Mouse (Mus musculus): ENCODE measurements around the gene Rgs6.

Gene Rgs6

DNA sequence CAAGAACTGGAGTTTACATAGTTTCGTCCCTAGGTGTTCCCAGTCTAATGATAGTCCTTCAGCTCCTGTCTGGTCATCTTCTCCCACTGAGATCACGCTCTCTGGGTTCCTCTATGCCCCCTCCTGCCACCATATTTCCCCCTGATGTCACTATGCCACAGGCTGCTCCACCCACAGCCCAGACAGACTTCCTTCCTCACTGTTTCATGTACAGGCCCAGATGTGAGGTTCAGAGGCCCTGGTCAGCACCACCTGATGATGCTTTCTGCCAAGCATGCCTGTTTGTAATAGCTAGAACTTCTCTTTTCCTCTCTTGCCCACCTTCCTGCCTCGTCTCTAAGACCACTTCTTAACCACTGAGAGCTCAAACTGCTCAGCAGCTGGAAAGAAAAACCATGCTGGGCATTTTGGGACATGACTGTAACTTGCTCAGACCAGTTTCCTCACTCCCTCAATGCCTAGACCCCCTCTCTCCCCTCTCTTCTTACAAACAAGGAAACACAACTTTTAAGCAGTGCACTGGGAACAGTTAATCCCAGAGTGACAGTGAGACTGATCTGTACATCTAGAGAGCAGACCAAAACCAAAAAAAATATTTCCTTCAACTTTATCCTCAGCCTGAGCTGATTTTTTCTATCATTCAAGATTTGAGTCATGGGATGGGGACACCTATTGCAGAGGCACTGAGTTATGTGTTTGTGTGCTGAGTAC, 446.9 kb downstream of the Rgs6 start:
- no peak overlapping the region for H3K4me3 ChIP-seq (replicated peaks; ENCODE audit: low read length)
- H3K9me3 ChIP-seq (ENCODE audit: low read length) = no peaks in the 10 kb centered on the region
- H3K27me3 ChIP-seq (ENCODE audit: insufficient read depth, low read length) = peaks cover 6% of the 10 kb centered on the region; the same call in 1 of the 2 replicates
- 0 out of 2 replicates have a peak, but pooled peaks cover 10% of the 10 kb centered on the region for H3K4me1 ChIP-seq (replicated peaks; ENCODE audit: low read depth, low read length)
- no peaks in the 10 kb centered on the region for H3K36me3 ChIP-seq (ENCODE audit: insufficient read depth, low read length)
- TF ChIP-seq POU5F1 (IDR thresholded peaks at IDR 0.05; ENCODE audit: borderline replicate concordance, low read length) = no peak
- no peak for TF ChIP-seq CTCF (conservative IDR thresholded peaks at IDR 0.05; ENCODE audit: low read length)
- TF ChIP-seq NANOG (IDR thresholded peaks at IDR 0.05; ENCODE audit: borderline replicate concordance, low read length) = no peak

DNA sequence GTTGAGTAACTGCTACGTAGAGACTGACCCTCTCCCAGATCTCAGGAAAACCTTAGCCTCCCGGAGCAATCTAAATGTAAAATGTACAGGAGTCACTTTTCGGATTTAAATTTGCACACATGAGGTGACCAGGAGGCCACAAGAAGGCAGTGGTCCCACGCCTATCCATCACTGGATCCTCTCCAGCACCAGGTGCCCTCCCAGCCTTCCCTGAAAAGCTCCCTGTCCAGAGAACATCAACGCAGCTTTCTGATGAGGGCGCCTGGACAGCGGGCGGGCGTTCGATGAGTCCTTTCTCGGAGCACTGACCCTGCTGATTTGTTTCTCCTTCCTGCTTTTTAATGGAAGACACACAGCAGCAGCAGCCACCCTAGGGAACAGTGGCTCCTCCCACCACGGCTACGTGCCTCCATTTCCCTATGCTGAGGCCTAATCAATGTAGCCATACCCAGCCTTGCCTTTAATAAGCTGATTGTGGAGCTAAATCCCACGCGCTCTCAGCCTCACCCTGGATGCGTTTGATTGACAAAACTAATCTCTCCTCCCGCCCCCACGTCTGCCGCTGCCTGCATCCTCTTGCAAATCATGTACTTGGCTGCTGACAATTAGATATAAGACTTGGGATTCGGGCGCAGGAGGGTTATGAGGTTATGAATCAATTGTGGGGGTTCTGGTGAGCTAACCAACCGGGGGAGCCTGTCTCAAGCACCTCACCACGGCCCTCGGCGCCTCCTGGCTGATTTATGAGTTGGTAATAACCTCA, 449.9 kb downstream of the Rgs6 start:
- H3K4me3 ChIP-seq (replicated peaks; ENCODE audit: low read length) = peak overlapping the region; percentile 29
- H3K9me3 ChIP-seq (ENCODE audit: low read length) = no peaks in the 10 kb centered on the region
- peaks cover 6% of the 10 kb centered on the region; the same call in 1 of the 2 replicates for H3K27me3 ChIP-seq (ENCODE audit: insufficient read depth, low read length)
- no peaks in the 10 kb centered on the region for H3K36me3 ChIP-seq (ENCODE audit: insufficient read depth, low read length)
- H3K4me1 ChIP-seq (replicated peaks; ENCODE audit: low read depth, low read length) = 0 out of 2 replicates have a peak, but pooled peaks cover 10% of the 10 kb centered on the region
- TF ChIP-seq CTCF (conservative IDR thresholded peaks at IDR 0.05; ENCODE audit: low read length) (no peak), NANOG (IDR thresholded peaks at IDR 0.05; ENCODE audit: borderline replicate concordance, low read length) (no peak), POU5F1 (IDR thresholded peaks at IDR 0.05; ENCODE audit: borderline replicate concordance, low read length) (no peak)

DNA sequence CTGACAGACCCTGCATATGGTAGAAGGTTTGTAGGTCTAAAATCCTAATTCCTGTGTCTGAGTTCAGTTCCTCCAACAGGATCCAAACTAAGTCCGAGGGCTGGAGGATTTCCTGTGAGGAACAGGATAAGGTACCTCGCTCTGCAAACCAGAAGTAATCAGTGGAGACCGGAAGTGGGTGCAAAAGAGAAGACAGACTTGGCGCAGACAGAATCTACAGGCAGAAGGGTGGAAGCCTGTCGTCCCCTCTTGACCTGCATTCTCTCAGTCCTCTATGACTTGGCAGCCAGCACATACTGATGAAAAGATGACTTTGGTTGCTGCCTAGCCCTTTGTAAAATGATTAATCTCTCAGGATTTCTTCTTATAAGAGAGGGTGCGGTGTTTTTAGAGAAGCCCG, 450.7 kb downstream of the Rgs6 start:
- Histone ChIP-seq H3K36me3 (ENCODE audit: insufficient read depth, low read length) (no peaks in the 10 kb centered on the region), H3K27me3 (ENCODE audit: insufficient read depth, low read length) (peaks cover 6% of the 10 kb centered on the region; the same call in 1 of the 2 replicates), H3K9me3 (ENCODE audit: low read length) (no peaks in the 10 kb centered on the region), H3K4me3 (replicated peaks; ENCODE audit: low read length) (no peak overlapping the region), H3K4me1 (replicated peaks; ENCODE audit: low read depth, low read length) (0 out of 2 replicates have a peak, but pooled peaks cover 10% of the 10 kb centered on the region)
- TF ChIP-seq NANOG (IDR thresholded peaks at IDR 0.05; ENCODE audit: borderline replicate concordance, low read length) (no peak), POU5F1 (IDR thresholded peaks at IDR 0.05; ENCODE audit: borderline replicate concordance, low read length) (no peak), CTCF (conservative IDR thresholded peaks at IDR 0.05; ENCODE audit: low read length) (no peak)

DNA sequence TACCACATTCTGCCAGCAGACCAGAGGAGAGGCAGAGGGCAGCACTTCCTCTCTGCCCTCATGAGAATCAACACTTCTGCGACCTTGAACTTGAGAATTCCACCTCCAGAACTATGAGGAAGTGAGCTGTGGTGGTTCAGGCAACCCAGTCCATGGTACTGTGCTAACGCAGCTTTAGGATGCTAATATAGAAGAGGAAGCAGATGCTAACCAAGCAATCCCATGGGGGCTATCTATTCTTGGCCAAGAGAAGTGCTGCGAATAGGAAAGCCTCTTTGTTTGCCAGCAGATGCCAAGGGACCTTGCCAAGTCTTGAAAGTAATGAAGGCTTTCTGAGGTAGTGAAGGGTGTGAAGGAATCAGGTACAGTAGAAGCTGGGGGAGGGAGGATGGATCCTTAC, 451.8 kb downstream of the Rgs6 start:
- TF ChIP-seq NANOG (IDR thresholded peaks at IDR 0.05; ENCODE audit: borderline replicate concordance, low read length) = no peak
- no peak for TF ChIP-seq CTCF (conservative IDR thresholded peaks at IDR 0.05; ENCODE audit: low read length)
- no peak for TF ChIP-seq POU5F1 (IDR thresholded peaks at IDR 0.05; ENCODE audit: borderline replicate concordance, low read length)
- Histone ChIP-seq H3K4me1 (replicated peaks; ENCODE audit: low read depth, low read length) (0 out of 2 replicates have a peak, but pooled peaks cover 10% of the 10 kb centered on the region), H3K4me3 (replicated peaks; ENCODE audit: low read length) (no peak overlapping the region), H3K27me3 (ENCODE audit: insufficient read depth, low read length) (peaks cover 6% of the 10 kb centered on the region; the same call in 1 of the 2 replicates), H3K9me3 (ENCODE audit: low read length) (no peaks in the 10 kb centered on the region), H3K36me3 (ENCODE audit: insufficient read depth, low read length) (no peaks in the 10 kb centered on the region)

DNA sequence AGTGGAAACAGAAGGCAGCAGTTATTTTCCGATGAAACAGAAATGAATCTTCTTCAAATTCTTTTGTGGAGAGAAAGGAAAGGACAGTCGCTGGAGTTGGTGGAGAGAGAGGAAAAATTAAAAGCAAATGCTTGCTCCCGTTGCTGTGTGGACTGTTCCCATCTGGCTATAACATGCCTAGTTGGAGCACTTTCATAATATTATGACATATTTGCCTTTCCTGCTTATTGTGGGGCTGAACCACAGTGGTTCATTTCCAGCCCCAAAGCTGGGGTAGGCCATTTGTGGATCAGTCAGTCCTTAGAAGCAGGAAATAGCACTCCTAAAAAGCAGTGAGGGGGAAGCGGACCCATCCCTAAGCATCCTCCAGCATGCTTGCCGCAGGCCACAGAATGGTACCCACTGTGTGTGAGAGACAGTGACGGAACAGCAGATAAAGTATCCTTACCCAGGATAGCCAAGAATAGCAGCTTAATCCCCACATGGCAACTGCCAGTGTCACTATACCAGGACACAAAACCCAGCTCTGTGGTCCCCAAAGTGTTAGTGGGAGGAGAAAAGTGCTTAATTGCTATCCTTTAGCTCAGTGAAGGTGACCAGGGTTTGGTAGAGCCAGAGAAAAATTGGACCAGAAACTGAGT, 456.0 kb downstream of the Rgs6 start:
- Histone ChIP-seq H3K4me1 (replicated peaks; ENCODE audit: low read depth, low read length) (no peaks in the 10 kb centered on the region), H3K4me3 (replicated peaks; ENCODE audit: low read length) (no peak overlapping the region), H3K36me3 (ENCODE audit: insufficient read depth, low read length) (no peaks in the 10 kb centered on the region), H3K9me3 (ENCODE audit: low read length) (no peaks in the 10 kb centered on the region), H3K27me3 (ENCODE audit: insufficient read depth, low read length) (no peaks in the 10 kb centered on the region)
- TF ChIP-seq NANOG (IDR thresholded peaks at IDR 0.05; ENCODE audit: borderline replicate concordance, low read length) (no peak), CTCF (conservative IDR thresholded peaks at IDR 0.05; ENCODE audit: low read length) (no peak), POU5F1 (IDR thresholded peaks at IDR 0.05; ENCODE audit: borderline replicate concordance, low read length) (no peak)

DNA sequence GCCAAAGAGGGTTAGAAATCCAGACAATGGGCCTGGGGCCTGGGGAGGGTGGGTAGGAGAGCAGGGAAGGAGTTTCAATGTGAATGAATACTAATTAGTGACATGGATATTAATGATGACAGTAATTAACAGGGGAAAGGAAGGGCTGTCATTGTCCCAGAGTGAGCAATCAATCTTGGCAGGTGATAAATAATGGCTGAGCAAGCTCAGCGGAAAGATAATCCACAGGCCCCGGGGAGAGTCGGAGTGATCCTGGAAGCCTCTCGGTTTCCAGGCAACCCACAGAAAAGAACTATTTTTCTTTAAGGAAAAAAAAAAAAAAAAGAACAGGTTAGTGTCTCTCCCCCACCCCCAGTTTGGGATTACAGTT, 456.5 kb downstream of the Rgs6 start:
- H3K27me3 ChIP-seq (ENCODE audit: insufficient read depth, low read length) = no peaks in the 10 kb centered on the region
- no peak overlapping the region for H3K4me3 ChIP-seq (replicated peaks; ENCODE audit: low read length)
- H3K4me1 ChIP-seq (replicated peaks; ENCODE audit: low read depth, low read length) = no peaks in the 10 kb centered on the region
- TF ChIP-seq NANOG (IDR thresholded peaks at IDR 0.05; ENCODE audit: borderline replicate concordance, low read length) (no peak), POU5F1 (IDR thresholded peaks at IDR 0.05; ENCODE audit: borderline replicate concordance, low read length) (no peak), CTCF (conservative IDR thresholded peaks at IDR 0.05; ENCODE audit: low read length) (no peak)
- H3K9me3 ChIP-seq (ENCODE audit: low read length) = no peaks in the 10 kb centered on the region
- no peaks in the 10 kb centered on the region for H3K36me3 ChIP-seq (ENCODE audit: insufficient read depth, low read length)

DNA sequence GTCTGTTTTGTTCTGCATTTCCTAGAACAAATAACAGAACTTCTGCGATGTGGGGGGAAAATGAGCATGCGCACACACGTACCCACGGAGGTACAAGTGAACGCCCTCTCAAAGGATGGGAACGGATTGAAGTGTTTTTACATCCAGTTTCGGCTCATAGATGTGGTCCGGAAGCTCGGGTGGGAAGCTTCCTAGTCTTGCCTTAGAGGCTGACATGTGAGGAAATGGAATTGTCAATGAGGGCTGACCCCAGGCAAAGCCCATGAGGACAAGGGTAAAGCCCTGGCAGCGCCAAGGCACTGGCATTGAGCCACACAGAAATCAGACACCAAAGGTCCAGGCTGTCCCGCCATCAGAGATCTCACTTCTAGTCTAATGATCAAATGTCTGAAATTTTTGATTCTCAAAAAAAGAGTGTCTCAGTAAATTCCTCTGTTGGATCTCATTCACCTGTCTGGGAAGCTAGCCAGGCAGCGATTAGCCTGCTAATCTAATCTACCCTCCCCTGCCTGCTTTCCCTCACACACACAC, 457.0 kb downstream of the Rgs6 start:
- TF ChIP-seq POU5F1 (IDR thresholded peaks at IDR 0.05; ENCODE audit: borderline replicate concordance, low read length) = no peak
- no peak for TF ChIP-seq CTCF (conservative IDR thresholded peaks at IDR 0.05; ENCODE audit: low read length)
- no peak for TF ChIP-seq NANOG (IDR thresholded peaks at IDR 0.05; ENCODE audit: borderline replicate concordance, low read length)
- H3K36me3 ChIP-seq (ENCODE audit: insufficient read depth, low read length) = no peaks in the 10 kb centered on the region
- no peak overlapping the region for H3K4me3 ChIP-seq (replicated peaks; ENCODE audit: low read length)
- H3K4me1 ChIP-seq (replicated peaks; ENCODE audit: low read depth, low read length) = no peaks in the 10 kb centered on the region
- H3K9me3 ChIP-seq (ENCODE audit: low read length) = no peaks in the 10 kb centered on the region
- no peaks in the 10 kb centered on the region for H3K27me3 ChIP-seq (ENCODE audit: insufficient read depth, low read length)

DNA sequence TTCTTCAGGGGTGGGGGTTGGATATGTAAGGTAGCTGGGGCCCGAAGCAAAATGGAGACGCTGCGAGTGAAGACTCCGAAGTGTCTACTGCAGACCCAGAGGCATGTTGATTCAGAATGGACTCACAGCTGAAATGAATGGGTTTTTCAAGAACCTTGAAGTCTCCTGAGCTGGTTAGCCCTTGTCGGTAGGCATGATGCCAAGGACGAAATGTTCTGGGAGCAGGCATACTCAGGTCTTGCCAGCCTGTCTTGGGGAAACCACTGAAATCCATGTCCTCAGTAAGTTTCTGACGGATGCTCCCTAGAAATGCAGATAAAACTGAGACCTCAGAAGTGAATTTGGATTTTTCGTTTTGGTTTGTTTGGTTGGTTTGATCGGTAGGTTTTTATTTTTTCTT, 458.6 kb downstream of the Rgs6 start:
- H3K4me3 ChIP-seq (replicated peaks; ENCODE audit: low read length) = no peak overlapping the region
- H3K27me3 ChIP-seq (ENCODE audit: insufficient read depth, low read length) = no peaks in the 10 kb centered on the region
- H3K36me3 ChIP-seq (ENCODE audit: insufficient read depth, low read length) = no peaks in the 10 kb centered on the region
- H3K9me3 ChIP-seq (ENCODE audit: low read length) = no peaks in the 10 kb centered on the region
- H3K4me1 ChIP-seq (replicated peaks; ENCODE audit: low read depth, low read length) = no peaks in the 10 kb centered on the region
- no peak for TF ChIP-seq POU5F1 (IDR thresholded peaks at IDR 0.05; ENCODE audit: borderline replicate concordance, low read length)
- no peak for TF ChIP-seq NANOG (IDR thresholded peaks at IDR 0.05; ENCODE audit: borderline replicate concordance, low read length)

All from E14TG2a.4 (cell line).